15 mouse cellular contexts compared by ENCODE assay signal in genomic region chr3:143016758-143017157, GRCm38 (mm10).
"Had no signal": no experiment of that assay in that cellular context is flagged by ENCODE, and none has a peak within 500 bp of the region (broad histone marks: within the 10 kb centered on the region; RNA-seq: fewer than 3 reads in every experiment).

No protein-coding gene starts in this region.

- H3K4me2 ChIP-seq: kidney, embryonic 15.5 days; limb, embryonic 15.5 days; midbrain, embryonic 11.5 days; neural tube, embryonic 13.5 days had no signal

- H3K27me3 ChIP-seq: kidney, embryonic 15.5 days; limb, embryonic 15.5 days; neural tube, embryonic 13.5 days had no signal

- H3K36me3 ChIP-seq: kidney, embryonic 15.5 days; limb, embryonic 15.5 days; neural tube, embryonic 13.5 days had no signal

- H3K4me3 ChIP-seq: kidney, embryonic 15.5 days; limb, embryonic 15.5 days; neural tube, embryonic 13.5 days had no signal

- H3K4me1 ChIP-seq: kidney, embryonic 15.5 days; limb, embryonic 15.5 days; neural tube, embryonic 13.5 days had no signal

- ATAC-seq: intestine, embryonic 16.5 days; midbrain, embryonic 16.5 days had no signal

- H3K27ac ChIP-seq: kidney, embryonic 15.5 days; limb, embryonic 15.5 days; neural tube, embryonic 13.5 days had no signal

- H3K9me3 ChIP-seq: kidney, embryonic 15.5 days; limb, embryonic 15.5 days; neural tube, embryonic 13.5 days had no signal

- DNase-seq: kidney, adult 2 months; kidney, postnatal 25 days; layer of hippocampus, postnatal 36 days; lung, adult 18-20 months; retina, postnatal 1 day; right cerebral cortex, postnatal 4 days; spleen, adult 18-20 months; thymus, adult 18-20 months; thymus, postnatal 36 days had no signal

- H3K9ac ChIP-seq: kidney, embryonic 15.5 days; limb, embryonic 15.5 days; neural tube, embryonic 13.5 days had no signal
